Mouse (Mus musculus): ENCODE results near the gene Prss29.

The Prss29 gene

DNA sequence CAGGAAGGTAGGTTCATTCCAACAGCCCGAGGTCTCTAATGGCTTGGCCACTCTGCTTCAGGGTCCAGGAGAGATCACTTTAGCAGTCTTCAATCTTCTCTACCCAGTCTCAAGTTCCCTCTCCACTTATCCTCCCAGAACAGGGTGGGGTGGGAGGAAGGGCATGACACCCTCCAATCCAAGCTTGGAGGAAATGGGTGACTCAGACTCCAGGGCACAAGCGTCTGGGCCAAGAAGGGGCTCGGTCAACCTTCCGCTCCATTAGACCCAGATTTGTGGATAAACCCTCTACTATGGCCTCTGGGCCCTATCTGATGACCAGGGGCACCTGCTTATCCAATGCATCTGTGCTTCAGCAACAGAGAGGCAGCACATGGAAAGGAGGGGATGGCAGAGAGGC, 27.0 kb downstream of the Prss29 start, which contains the start of gene Tpsab1:
Gene Tpsab1 (minus strand): TSS at position 101 of the 400 bp plus-strand sequence.
- DNase-seq (ENCODE audit: low spot score), result no peak

DNA sequence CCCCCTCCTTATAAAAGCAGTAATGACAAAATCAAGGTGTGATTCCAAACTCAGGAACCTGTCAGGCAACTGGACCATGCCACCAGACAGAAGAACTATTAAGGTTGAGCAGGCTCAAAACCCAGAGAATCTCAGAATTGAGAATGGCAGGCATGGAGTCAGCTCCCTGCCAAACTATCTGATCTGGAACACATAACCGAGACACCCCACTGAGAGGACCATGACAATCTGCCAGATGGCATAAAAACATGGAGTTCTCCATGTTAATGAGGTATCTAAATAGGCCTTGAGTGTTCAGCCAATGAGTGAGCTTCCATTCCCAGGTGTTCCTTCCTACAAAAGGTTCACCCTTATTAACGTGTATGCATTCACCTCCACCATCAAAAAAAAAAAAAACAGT, 42.8 kb downstream of the Prss29 start:
- no peak for DNase-seq (ENCODE audit: low spot score)

DNA sequence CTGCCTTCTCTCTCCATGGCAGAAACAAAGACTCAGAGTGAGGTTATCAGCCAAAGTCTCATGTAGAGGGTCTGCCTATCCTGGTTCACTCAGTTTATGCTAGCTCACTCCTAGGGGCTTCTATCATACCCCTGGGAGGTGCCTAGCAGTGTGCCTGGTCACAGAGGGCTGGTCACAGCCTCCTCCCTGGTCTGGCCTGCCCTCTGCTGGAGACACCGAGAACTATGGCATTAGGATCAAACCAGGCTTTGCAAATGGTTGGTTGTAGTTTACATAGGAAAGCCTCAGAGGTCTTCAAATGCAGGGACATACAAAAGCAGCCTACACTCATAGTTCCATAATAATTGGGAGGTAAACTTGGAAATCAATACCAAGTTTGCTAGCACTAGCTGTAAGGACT, 45.3 kb downstream of the Prss29 start:
- no peak for DNase-seq (ENCODE audit: low spot score)

DNA sequence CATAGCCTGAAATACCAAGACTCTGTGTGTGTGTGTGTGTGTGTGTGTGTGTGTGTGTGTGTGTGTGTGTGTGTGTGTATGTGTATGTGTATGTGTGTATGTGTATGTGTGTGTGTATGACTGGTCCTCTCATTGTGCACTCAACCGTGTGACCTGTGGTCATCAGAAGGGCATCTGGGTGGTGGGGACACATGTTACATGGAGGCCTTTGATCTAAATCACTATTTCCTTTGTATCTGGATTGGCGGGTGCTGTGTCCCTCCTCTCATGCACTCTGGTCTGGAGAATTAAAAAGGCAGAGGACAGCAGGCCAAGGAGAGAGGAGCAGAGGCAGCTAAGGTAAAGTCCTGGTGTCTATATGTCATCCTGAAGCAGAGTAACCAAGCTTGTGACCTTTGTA, 47.6 kb downstream of the Prss29 start, which contains the start of gene Tpsb2:
Gene Tpsb2 (plus strand): TSS at position 301 of the 400 bp plus-strand sequence.
- no peak for DNase-seq (ENCODE audit: low spot score)

DNA sequence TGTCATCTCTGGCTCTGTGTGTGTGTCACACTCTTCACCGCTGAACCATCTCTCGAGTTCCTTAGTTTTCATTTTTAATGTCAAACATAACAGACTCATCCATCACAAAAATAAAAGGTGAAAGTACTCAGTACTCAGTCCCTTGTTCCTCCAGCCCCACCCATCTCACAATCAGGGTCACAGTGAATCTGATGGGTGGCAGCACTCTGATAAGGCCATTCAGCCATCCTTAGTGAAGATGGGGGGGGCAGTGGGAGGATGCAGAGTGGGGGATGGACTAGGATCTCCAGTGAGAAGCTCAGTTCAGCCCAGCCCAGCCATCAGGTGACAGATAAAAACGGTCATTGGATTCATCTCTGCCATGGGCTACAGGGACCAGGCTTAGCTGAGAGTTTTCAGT, 50.5 kb downstream of the Prss29 start, which contains the start of gene Tpsg1:
Gene Tpsg1 (plus strand): TSS at position 301 of the 400 bp plus-strand sequence.
- no peak for DNase-seq (ENCODE audit: low spot score)

Data from ovary, postnatal 10 days (tissue).